Mouse (Mus musculus): ENCODE measurements at regions not wholly inside any gene's neighbourhood (a gene's known extent, or its start where the extent isn't known, plus 50 kb on each side); places are given as distances from the start of the nearest gene placed in this dataset.

GRCm38 (mm10) chr9:120864410-120864809 is 64.6 kb upstream of the Ctnnb1 start:
- no peak for DNase-seq (ENCODE audit: low spot score)

- no peak for DNase-seq (ENCODE audit: low spot score)
Observed at GRCm38 (mm10) chr9:120866251-120866650, 62.8 kb upstream of the Ctnnb1 start.

GRCm38 (mm10) chr9:120866709-120867108 is 62.3 kb upstream of the Ctnnb1 start:
- peak; percentile 55 for DNase-seq (ENCODE audit: low spot score)

- no peak for DNase-seq (ENCODE audit: low spot score)
Observed at GRCm38 (mm10) chr9:120867861-120868260, 61.2 kb upstream of the Ctnnb1 start.

DNA sequence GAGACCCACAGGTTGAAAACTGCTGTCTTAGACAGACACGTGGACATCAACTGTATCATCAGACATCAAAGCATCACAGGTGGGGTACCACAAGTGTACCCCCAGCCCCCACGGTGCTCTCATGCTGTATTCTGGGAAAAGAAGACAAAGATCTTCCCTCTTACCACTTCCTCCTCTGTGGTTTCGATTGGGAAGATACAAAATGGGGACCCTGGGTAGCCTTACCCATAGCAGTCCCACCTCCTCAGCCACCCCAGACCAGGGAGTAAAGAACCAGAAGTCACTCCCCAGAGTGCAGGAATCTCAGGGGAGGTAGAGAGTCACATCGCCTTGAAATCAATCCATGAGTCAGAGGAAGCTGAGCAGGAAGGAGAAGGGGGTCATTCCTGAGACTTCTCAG is 60.7 kb upstream of the Ctnnb1 start:
- no peak for DNase-seq (ENCODE audit: low spot score)

DNA sequence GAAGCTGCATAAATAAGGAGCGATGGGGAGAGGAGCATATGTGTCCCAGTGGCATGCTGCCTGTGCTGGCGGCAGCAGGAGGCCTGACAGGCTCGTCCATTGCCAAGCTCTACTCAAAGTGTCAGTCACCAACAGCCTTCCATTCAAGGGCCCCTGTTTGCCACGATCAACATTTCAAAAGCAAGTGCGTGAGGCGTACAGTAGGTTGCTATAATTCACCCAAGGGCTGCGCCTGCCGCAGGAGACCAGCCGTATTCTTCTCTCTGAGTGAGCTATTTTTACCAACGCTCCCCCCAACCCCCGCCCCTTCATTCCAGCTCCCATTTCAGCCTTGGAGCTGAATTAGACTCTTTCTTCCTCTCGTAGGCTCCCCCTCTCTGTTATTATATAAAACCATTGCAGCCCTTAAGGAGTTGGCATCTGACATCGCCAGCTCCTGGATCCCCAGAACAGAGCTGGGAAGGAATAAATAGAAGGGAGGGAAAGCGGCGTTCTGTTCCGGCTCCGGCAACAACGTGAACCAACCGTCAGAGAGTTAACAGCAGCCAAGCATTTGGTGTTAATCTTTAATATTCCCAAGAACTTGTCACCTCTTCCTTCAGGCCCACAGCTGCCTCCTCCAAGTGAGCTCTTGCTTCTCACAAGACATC is 59.5 kb upstream of the Ctnnb1 start:
- no peak for DNase-seq (ENCODE audit: low spot score)

- DNase-seq (ENCODE audit: low spot score) = no peak
Observed at GRCm38 (mm10) chr9:120873293-120873692, 55.7 kb upstream of the Ctnnb1 start.

GRCm38 (mm10) chr9:120874416-120874976 is 54.5 kb upstream of the Ctnnb1 start:
- no peak for DNase-seq (ENCODE audit: low spot score)

DNA sequence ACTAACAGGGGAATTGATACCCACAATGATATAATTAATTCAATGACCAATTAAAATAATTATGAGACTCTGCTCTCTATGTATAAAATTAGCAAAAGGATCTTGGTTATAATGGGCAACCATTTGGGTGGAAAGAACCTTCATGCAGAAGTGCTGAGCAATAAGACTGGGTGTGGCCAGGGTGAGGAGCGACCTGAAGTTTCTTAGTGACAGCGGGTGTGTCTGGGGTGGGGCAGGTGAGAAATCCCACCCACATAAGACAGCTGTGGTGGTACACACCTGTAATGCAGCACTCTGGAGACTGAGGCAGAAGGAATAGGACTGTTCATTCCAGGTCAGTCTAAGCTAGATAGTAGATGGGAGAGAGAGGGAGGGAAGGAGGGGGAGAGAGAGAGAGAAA is 51.9 kb upstream of the Ctnnb1 start:
- DNase-seq (ENCODE audit: low spot score) = no peak

Data from ovary, postnatal 36 days (tissue).